Mouse (Mus musculus): Measurements from ENCODE around the gene Relch. TPM values are rescaled to one million over a fixed set of nuclear protein-coding genes. Genes with fewer than 3 reads are reported as not detected.

The Relch gene
- polyA plus RNA-seq, 1 experiment, result 10.5 TPM

GRCm38 (mm10) chr1:105674763-105675162 lies 11.1 kb downstream of the Relch start:
- Histone ChIP-seq H3K36me3 (ENCODE audit: control insufficient read depth, insufficient read depth) (peaks cover 16% of the 10 kb centered on the region), H3K79me2 (ENCODE audit: control insufficient read depth, insufficient read depth) (peaks cover 71% of the 10 kb centered on the region), H3K4me2 (ENCODE audit: low read depth) (no peak overlapping the region), H3ac (ENCODE audit: control insufficient read depth, insufficient read length) (no peak overlapping the region), H3K4me3 (no peak overlapping the region), H3K27me3 (ENCODE audit: control insufficient read depth, insufficient read depth, insufficient read length) (no peaks in the 10 kb centered on the region)
- no peak for TF ChIP-seq MYOD1 (IDR thresholded peaks at IDR 0.05; ENCODE audit: control insufficient read depth in 1 of 3, insufficient read length in 2 of 3, low read depth in 2 of 3)
- no peak for TF ChIP-seq TCF3 (IDR thresholded peaks at IDR 0.05; ENCODE audit: insufficient read length, low read depth)
- TF ChIP-seq USF1 (IDR thresholded peaks at IDR 0.05; ENCODE audit: low read depth), result no peak
- no peak for TF ChIP-seq MYOG (IDR thresholded peaks at IDR 0.05; ENCODE audit: control insufficient read depth in 1 of 3, insufficient read depth in 1 of 3, insufficient read length in 2 of 3, low read depth in 2 of 3)
- TF ChIP-seq REST (IDR thresholded peaks at IDR 0.05; ENCODE audit: insufficient read depth, insufficient read length), result no peak
- TF ChIP-seq TCF12 (IDR thresholded peaks at IDR 0.05; ENCODE audit: insufficient read depth, poor library complexity, severe bottlenecking), result no peak
- no peak for TF ChIP-seq MAX (IDR thresholded peaks at IDR 0.05; ENCODE audit: low read depth)
- no peak for TF ChIP-seq CEBPB (IDR thresholded peaks at IDR 0.05; ENCODE audit: insufficient read depth, poor library complexity, severe bottlenecking)
- no peak for TF ChIP-seq POLR2AphosphoS2 (IDR thresholded peaks at IDR 0.05; ENCODE audit: insufficient read length, low read depth)
- no peak for TF ChIP-seq SRF (IDR thresholded peaks at IDR 0.05; ENCODE audit: control insufficient read depth, insufficient read length, low read depth)
- TF ChIP-seq POLR2A (IDR thresholded peaks at IDR 0.05; ENCODE audit: insufficient read length, low read depth), result no peak
- TF ChIP-seq E2F4 (IDR thresholded peaks at IDR 0.05; ENCODE audit: insufficient read depth), result no peak

GRCm38 (mm10) chr1:105680587-105680986 lies 16.9 kb downstream of the Relch start:
- no peak overlapping the region for H3K4me3 ChIP-seq
- no peaks in the 10 kb centered on the region for H3K27me3 ChIP-seq (ENCODE audit: control insufficient read depth, insufficient read depth, insufficient read length)
- no peak overlapping the region for H3ac ChIP-seq (ENCODE audit: control insufficient read depth, insufficient read length)
- TF ChIP-seq E2F4 (IDR thresholded peaks at IDR 0.05; ENCODE audit: insufficient read depth) (no peak), MYOD1 (IDR thresholded peaks at IDR 0.05; ENCODE audit: control insufficient read depth in 1 of 3, insufficient read length in 2 of 3, low read depth in 2 of 3) (no peak), MYOG (IDR thresholded peaks at IDR 0.05; ENCODE audit: control insufficient read depth in 1 of 3, insufficient read depth in 1 of 3, insufficient read length in 2 of 3, low read depth in 2 of 3) (no peak), CEBPB (IDR thresholded peaks at IDR 0.05; ENCODE audit: insufficient read depth, poor library complexity, severe bottlenecking) (no peak), REST (IDR thresholded peaks at IDR 0.05; ENCODE audit: insufficient read depth, insufficient read length) (no peak), TCF3 (IDR thresholded peaks at IDR 0.05; ENCODE audit: insufficient read length, low read depth) (no peak), POLR2A (IDR thresholded peaks at IDR 0.05; ENCODE audit: insufficient read length, low read depth) (no peak), TCF12 (IDR thresholded peaks at IDR 0.05; ENCODE audit: insufficient read depth, poor library complexity, severe bottlenecking) (no peak), POLR2AphosphoS2 (IDR thresholded peaks at IDR 0.05; ENCODE audit: insufficient read length, low read depth) (no peak), MAX (IDR thresholded peaks at IDR 0.05; ENCODE audit: low read depth) (no peak), USF1 (IDR thresholded peaks at IDR 0.05; ENCODE audit: low read depth) (no peak), SRF (IDR thresholded peaks at IDR 0.05; ENCODE audit: control insufficient read depth, insufficient read length, low read depth) (no peak)
- H3K4me2 ChIP-seq (ENCODE audit: low read depth), result no peak overlapping the region
- peaks cover 23% of the 10 kb centered on the region for H3K36me3 ChIP-seq (ENCODE audit: control insufficient read depth, insufficient read depth)
- H3K79me2 ChIP-seq (ENCODE audit: control insufficient read depth, insufficient read depth), result peaks cover 22% of the 10 kb centered on the region

GRCm38 (mm10) chr1:105685501-105685900 lies 21.8 kb downstream of the Relch start:
- H3K4me3 ChIP-seq, result no peak overlapping the region
- H3K36me3 ChIP-seq (ENCODE audit: control insufficient read depth, insufficient read depth), result peaks cover 7% of the 10 kb centered on the region
- H3ac ChIP-seq (ENCODE audit: control insufficient read depth, insufficient read length), result no peak overlapping the region
- TF ChIP-seq REST (IDR thresholded peaks at IDR 0.05; ENCODE audit: insufficient read depth, insufficient read length) (no peak), MAX (IDR thresholded peaks at IDR 0.05; ENCODE audit: low read depth) (no peak), E2F4 (IDR thresholded peaks at IDR 0.05; ENCODE audit: insufficient read depth) (no peak), MYOD1 (IDR thresholded peaks at IDR 0.05; ENCODE audit: control insufficient read depth in 1 of 3, insufficient read length in 2 of 3, low read depth in 2 of 3) (no peak), POLR2A (IDR thresholded peaks at IDR 0.05; ENCODE audit: insufficient read length, low read depth) (no peak), SRF (IDR thresholded peaks at IDR 0.05; ENCODE audit: control insufficient read depth, insufficient read length, low read depth) (no peak), MYOG (IDR thresholded peaks at IDR 0.05; ENCODE audit: control insufficient read depth in 1 of 3, insufficient read depth in 1 of 3, insufficient read length in 2 of 3, low read depth in 2 of 3) (no peak)
- no peaks in the 10 kb centered on the region for H3K79me2 ChIP-seq (ENCODE audit: control insufficient read depth, insufficient read depth)
- no peak overlapping the region for H3K4me2 ChIP-seq (ENCODE audit: low read depth)
- no peaks in the 10 kb centered on the region for H3K27me3 ChIP-seq (ENCODE audit: control insufficient read depth, insufficient read depth, insufficient read length)

- no peak overlapping the region for H3K4me2 ChIP-seq (ENCODE audit: low read depth)
- no peaks in the 10 kb centered on the region for H3K27me3 ChIP-seq (ENCODE audit: control insufficient read depth, insufficient read depth, insufficient read length)
- no peak overlapping the region for H3K4me3 ChIP-seq
- H3K79me2 ChIP-seq (ENCODE audit: control insufficient read depth, insufficient read depth), result no peaks in the 10 kb centered on the region
- no peak for TF ChIP-seq TCF3 (IDR thresholded peaks at IDR 0.05; ENCODE audit: insufficient read length, low read depth)
- no peak for TF ChIP-seq CEBPB (IDR thresholded peaks at IDR 0.05; ENCODE audit: insufficient read depth, poor library complexity, severe bottlenecking)
- TF ChIP-seq POLR2AphosphoS2 (IDR thresholded peaks at IDR 0.05; ENCODE audit: insufficient read length, low read depth), result no peak
- TF ChIP-seq SRF (IDR thresholded peaks at IDR 0.05; ENCODE audit: control insufficient read depth, insufficient read length, low read depth), result no peak
- TF ChIP-seq MYOD1 (IDR thresholded peaks at IDR 0.05; ENCODE audit: control insufficient read depth in 1 of 3, insufficient read length in 2 of 3, low read depth in 2 of 3), result no peak
- H3K36me3 ChIP-seq (ENCODE audit: control insufficient read depth, insufficient read depth), result peaks cover 11% of the 10 kb centered on the region
- H3ac ChIP-seq (ENCODE audit: control insufficient read depth, insufficient read length), result no peak overlapping the region
These were observed 31.9 kb downstream of the Relch start for GRCm38 (mm10) chr1:105695581-105695980.

GRCm38 (mm10) chr1:105700984-105701530 lies 37.4 kb downstream of the Relch start:
- no peak overlapping the region for H3ac ChIP-seq (ENCODE audit: control insufficient read depth, insufficient read length)
- TF ChIP-seq USF1 (IDR thresholded peaks at IDR 0.05; ENCODE audit: low read depth) (no peak), MYOD1 (IDR thresholded peaks at IDR 0.05; ENCODE audit: control insufficient read depth in 1 of 3, insufficient read length in 2 of 3, low read depth in 2 of 3) (no peak), POLR2A (IDR thresholded peaks at IDR 0.05; ENCODE audit: insufficient read length, low read depth) (no peak), TCF3 (IDR thresholded peaks at IDR 0.05; ENCODE audit: insufficient read length, low read depth) (no peak), TCF12 (IDR thresholded peaks at IDR 0.05; ENCODE audit: insufficient read depth, poor library complexity, severe bottlenecking) (no peak), MAX (IDR thresholded peaks at IDR 0.05; ENCODE audit: low read depth) (no peak), SRF (IDR thresholded peaks at IDR 0.05; ENCODE audit: control insufficient read depth, insufficient read length, low read depth) (no peak), CEBPB (IDR thresholded peaks at IDR 0.05; ENCODE audit: insufficient read depth, poor library complexity, severe bottlenecking) (no peak), E2F4 (IDR thresholded peaks at IDR 0.05; ENCODE audit: insufficient read depth) (no peak), POLR2AphosphoS2 (IDR thresholded peaks at IDR 0.05; ENCODE audit: insufficient read length, low read depth) (no peak), MYOG (IDR thresholded peaks at IDR 0.05; ENCODE audit: control insufficient read depth in 1 of 3, insufficient read depth in 1 of 3, insufficient read length in 2 of 3, low read depth in 2 of 3) (no peak)
- no peak overlapping the region for H3K4me3 ChIP-seq
- H3K36me3 ChIP-seq (ENCODE audit: control insufficient read depth, insufficient read depth), result peaks cover 18% of the 10 kb centered on the region
- no peak overlapping the region for H3K4me2 ChIP-seq (ENCODE audit: low read depth)
- H3K27me3 ChIP-seq (ENCODE audit: control insufficient read depth, insufficient read depth, insufficient read length), result no peaks in the 10 kb centered on the region
- H3K79me2 ChIP-seq (ENCODE audit: control insufficient read depth, insufficient read depth), result no peaks in the 10 kb centered on the region

Data from myocyte (in vitro differentiated cells).